Mouse (Mus musculus) central nervous system, embryonic 11.5 days (tissue): ENCODE data around the gene Yy1. TPM values are rescaled to one million over a fixed set of nuclear protein-coding genes. Genes with fewer than 3 reads are reported as not detected.

ENCODE experiments used
- polyA plus RNA-seq: library from polyadenylated mRNA; depleted of rRNA; stranded (reverse); fragments of >200 nt; gene quantifications from 2 replicates; pipeline ENCODE4 v1.2.3, GENCODE M21; 2012; rRNA removed

The Yy1 gene
- 39.0 and 40.4 TPM in 2 replicates for polyA plus RNA-seq

GRCm38 (mm10) chr12:108792546-108793452 is at the start of gene Yy1:
Gene Yy1 (plus strand): TSS chr12:108792973.

GRCm38 (mm10) chr12:108835840-108836409 is 43.2 kb downstream of the Yy1 start, which contains the start of the genes Slc25a29 and Slc25a47:
Gene Slc25a29 (minus strand): TSS chr12:108835883.
Gene Slc25a47 (plus strand): TSS chr12:108836046.

Other genes starting within 250 kb of the Yy1 start
- gene Evl, start 238.3 kb upstream of the Yy1 start, polyA plus RNA-seq = 227 and 228 TPM in 2 replicates
- 0.04 and 0.15 TPM in 2 replicates for gene Degs2, start 90.7 kb upstream of the Yy1 start, polyA plus RNA-seq
- 4.2 and 8.5 TPM in 2 replicates for gene Slc25a29, start 42.9 kb downstream of the Yy1 start, polyA plus RNA-seq
- gene Slc25a47, start 43.1 kb downstream of the Yy1 start, polyA plus RNA-seq = 25.6 and 26.8 TPM in 2 replicates
- 9.5 and 11.0 TPM in 2 replicates for gene Wdr25, start 100.7 kb downstream of the Yy1 start, polyA plus RNA-seq
- gene Wars, start 101.2 kb downstream of the Yy1 start, polyA plus RNA-seq = 64.8 and 80.3 TPM in 2 replicates